Mouse (Mus musculus): ENCODE results near the gene Dera. TPM values are rescaled to one million over a fixed set of nuclear protein-coding genes. Genes with fewer than 3 reads are reported as not detected.
"Not testable (repeated sequence)": the region's sequence is repeated elsewhere in the genome, so short reads cannot be mapped to it uniquely, and the experiment has no call there.

Dera gene
- 27.7 and 28.0 TPM in 2 replicates for polyA plus RNA-seq (2012; rRNA removed)

DNA sequence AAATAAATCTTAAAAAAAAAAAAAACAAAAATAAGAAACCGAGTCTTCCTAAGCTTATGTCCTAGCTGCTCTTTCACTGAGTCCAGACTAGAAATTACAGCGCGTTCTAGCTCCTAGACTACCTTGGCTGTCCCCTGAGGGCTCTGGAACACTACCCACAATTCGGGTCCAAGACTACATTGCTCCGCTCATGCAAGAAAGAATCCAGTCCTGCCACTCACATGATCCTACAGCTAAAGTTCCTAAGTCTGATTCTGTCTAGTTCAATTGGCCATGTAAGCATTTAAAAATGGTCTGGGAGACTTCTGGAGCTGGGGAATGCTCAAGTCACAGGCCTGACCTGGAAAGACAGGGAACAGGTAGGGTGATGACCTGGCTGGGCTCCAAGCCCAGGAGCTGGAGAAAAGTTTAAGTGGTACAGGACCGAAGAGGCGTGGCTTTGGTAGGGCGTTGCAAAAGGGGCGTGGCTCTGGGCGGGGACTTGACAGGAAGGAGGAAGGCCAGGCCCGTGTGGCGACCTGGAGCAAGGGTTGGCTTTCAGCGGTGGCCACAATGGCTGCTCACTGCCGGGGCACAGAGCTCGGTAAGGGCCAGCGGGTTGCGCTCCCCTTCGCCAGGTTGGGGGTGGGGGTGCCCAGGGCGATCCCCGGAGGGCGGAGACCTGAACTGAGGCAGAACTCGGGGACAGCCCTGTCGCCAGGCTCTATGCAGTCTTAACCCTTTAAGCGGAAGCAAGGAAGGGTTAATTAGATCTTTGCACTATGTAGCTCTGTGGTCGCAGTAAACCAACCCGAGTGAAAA, at the start of gene Dera:
Dera (plus strand) TSS at position 491 of the 801 bp plus-strand sequence.
- peak; percentile 82 for TF ChIP-seq POLR2A (IDR thresholded peaks at IDR 0.05; ENCODE audit: control insufficient read depth, extremely low read depth, insufficient read depth, low read length, poor library complexity)
- 0 out of 2 replicates have a peak, but pooled peaks have one; percentile 29 for TF ChIP-seq CTCF (IDR thresholded peaks at IDR 0.05; ENCODE audit: borderline replicate concordance, control insufficient read depth, extremely low read depth, insufficient read depth, low read length, poor library complexity)
- Histone ChIP-seq H3K4me3 (ENCODE audit: control insufficient read depth, insufficient read depth, low read length) (peak within 1 kb of the TSS; percentile 88), H3K36me3 (ENCODE audit: control insufficient read depth, insufficient read depth, low read length) (peaks cover 16% of the 10 kb centered on the region), H3K27ac (ENCODE audit: control insufficient read depth, insufficient read depth, low read length) (no peak within 1 kb of the TSS), H3K4me1 (replicated peaks; ENCODE audit: control insufficient read depth, insufficient read depth, low read length) (no peaks in the 10 kb centered on the region), H3K27me3 (ENCODE audit: control insufficient read depth, insufficient read depth, low read length) (no peaks in the 10 kb centered on the region)
- DNase-seq, result peak; percentile 92
- WGBS, result 17% methylated on average over 26 of the region's 26 CpGs

DNA sequence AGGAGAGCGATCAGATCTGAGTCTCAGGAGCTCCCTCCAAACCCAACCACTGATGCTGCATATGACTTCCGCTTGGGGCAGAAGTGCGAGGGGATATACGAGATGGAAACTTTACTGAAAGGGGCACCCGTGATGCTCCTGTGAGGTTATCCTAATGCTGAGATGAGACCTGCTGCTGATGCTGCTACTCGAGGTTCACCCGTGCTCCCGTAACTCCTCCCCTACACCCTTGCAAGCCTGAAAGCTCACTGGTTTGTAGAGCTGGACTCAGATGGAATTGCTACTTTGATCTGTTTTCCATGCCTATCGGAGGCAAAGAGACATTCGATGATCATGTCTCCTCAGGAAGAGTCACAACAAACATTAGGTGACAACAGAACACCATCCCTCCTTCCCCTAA, 48.1 kb upstream of the Dera start:
- H3K4me3 ChIP-seq (ENCODE audit: control insufficient read depth, insufficient read depth, low read length), result no peak overlapping the region
- no peaks in the 10 kb centered on the region; the same call in 1 of the 2 replicates for H3K4me1 ChIP-seq (replicated peaks; ENCODE audit: control insufficient read depth, insufficient read depth, low read length)
- TF ChIP-seq POLR2A (IDR thresholded peaks at IDR 0.05; ENCODE audit: control insufficient read depth, extremely low read depth, insufficient read depth, low read length, poor library complexity) (no peak), CTCF (IDR thresholded peaks at IDR 0.05; ENCODE audit: borderline replicate concordance, control insufficient read depth, extremely low read depth, insufficient read depth, low read length, poor library complexity) (no peak)
- H3K27me3 ChIP-seq (ENCODE audit: control insufficient read depth, insufficient read depth, low read length), result no peaks in the 10 kb centered on the region
- H3K27ac ChIP-seq (ENCODE audit: control insufficient read depth, insufficient read depth, low read length), result no peak overlapping the region
- DNase-seq, result no peak
- WGBS, result 95% methylated on average over 10 of the region's 10 CpGs
- H3K36me3 ChIP-seq (ENCODE audit: control insufficient read depth, insufficient read depth, low read length), result no peaks in the 10 kb centered on the region

DNA sequence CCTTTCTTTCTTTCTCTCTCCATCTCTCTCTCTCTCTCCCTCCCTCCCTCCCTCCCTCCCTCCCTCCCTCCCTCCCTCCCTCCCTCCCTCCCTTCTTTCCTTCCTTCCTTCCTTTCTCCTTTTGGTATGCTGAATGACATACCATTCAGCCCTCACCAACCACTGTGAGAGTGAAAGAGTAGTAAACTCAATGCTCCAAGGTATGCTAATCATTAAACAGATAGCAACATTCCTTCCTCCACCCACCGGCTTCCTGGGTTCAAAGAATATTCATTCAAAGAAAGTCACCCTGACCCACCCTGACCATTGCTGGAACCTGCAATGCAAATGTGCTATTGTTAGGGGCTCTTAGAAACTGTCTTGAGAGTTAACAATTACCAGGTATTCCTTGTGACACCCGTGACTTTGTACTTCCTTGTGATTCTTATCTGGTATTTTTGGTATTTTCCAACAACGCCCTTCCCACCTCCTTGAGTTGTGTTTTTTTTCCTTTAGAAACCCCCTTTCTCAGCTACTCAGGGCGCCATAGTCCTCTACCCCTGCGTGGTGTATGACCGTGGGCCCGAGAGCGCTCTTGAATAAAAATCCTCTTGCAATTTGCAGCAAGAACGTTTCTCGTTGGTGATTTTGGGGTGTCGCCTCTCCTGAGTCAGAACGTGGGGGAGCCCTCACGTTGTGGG, 45.5 kb upstream of the Dera start:
- not testable (repeated sequence) for H3K27ac ChIP-seq (ENCODE audit: control insufficient read depth, insufficient read depth, low read length); H3K27me3 ChIP-seq (ENCODE audit: control insufficient read depth, insufficient read depth, low read length); H3K36me3 ChIP-seq (ENCODE audit: control insufficient read depth, insufficient read depth, low read length); H3K4me3 ChIP-seq (ENCODE audit: control insufficient read depth, insufficient read depth, low read length); DNase-seq; H3K4me1 ChIP-seq (replicated peaks; ENCODE audit: control insufficient read depth, insufficient read depth, low read length)
- 95% methylated on average over 13 of the region's 13 CpGs for WGBS

DNA sequence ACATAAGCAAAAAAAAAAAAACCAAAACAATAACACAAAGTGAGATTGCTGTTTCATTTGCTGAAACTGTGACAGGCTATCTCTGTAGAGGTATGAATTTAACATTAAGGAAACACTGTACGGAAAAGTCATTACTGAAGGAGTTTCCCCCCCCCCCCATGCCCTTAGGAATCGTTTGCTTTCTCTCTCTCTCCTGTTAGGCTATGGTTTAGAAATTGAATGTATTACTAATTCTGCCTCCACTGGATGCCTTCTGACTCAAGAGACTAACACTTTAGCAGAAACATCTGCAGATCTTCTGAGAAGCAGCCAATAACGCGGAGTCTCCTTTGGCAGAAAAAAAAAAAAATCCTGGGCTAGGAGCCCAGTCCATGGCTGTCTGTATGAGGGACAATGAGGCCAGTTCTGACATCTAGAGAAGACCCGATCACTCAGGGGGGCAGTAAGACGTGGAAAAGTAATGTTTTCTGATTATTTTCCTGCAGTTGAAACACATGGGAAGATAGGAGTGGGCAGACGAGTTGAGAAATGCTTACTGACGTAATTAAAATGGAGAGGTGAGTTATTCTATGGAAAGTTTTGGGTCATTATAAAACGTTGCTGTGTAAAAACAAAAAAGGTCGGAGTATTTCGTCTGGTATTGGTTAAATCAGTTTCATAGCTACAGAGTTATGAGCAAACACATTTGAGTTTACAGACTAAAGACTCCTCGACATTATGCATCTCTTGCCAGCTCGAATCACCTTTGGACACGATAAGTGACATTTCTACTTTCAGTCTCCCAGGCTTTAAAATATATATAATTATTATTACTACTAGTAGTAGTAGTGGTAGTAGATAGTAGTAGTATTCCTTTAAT, 43.9 kb upstream of the Dera start:
- H3K36me3 ChIP-seq (ENCODE audit: control insufficient read depth, insufficient read depth, low read length), result no peaks in the 10 kb centered on the region
- TF ChIP-seq POLR2A (IDR thresholded peaks at IDR 0.05; ENCODE audit: control insufficient read depth, extremely low read depth, insufficient read depth, low read length, poor library complexity), result no peak
- H3K27ac ChIP-seq (ENCODE audit: control insufficient read depth, insufficient read depth, low read length), result no peak overlapping the region
- no peak for DNase-seq
- H3K4me1 ChIP-seq (replicated peaks; ENCODE audit: control insufficient read depth, insufficient read depth, low read length), result no peaks in the 10 kb centered on the region
- no peaks in the 10 kb centered on the region for H3K27me3 ChIP-seq (ENCODE audit: control insufficient read depth, insufficient read depth, low read length)
- WGBS, result 93% methylated on average over 14 of the region's 14 CpGs
- no peak overlapping the region for H3K4me3 ChIP-seq (ENCODE audit: control insufficient read depth, insufficient read depth, low read length)

DNA sequence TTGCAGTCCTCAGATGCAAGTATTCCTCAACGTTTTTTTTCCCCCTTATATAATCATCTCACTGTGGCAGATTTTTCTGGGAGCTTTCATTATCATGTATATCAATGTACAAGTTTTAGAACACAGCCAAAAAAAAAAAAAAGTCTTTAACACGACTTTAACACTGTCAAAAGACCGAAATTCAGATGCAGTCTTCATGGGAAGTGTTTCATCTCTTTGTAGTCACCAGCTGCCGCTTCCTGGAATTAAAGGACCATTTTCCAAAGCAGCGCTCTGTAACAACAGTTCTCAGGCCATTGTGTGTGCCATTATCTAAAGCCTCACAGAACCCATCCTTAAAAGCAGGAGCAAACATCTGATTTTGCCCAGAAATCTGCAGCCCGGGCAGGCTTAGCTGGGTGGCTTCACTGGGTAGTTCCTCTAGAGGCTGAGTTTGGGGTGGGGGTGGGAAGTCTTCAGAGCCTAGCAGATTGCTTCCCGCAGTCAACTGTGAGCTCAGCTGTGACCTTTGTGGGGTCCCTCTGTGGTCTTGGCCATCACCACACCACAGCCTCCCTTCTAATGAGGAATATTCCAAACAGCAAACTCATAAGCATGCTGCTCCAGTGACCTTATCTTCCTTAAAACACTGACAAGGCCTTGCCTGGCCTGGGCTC, 41.6 kb upstream of the Dera start:
- H3K27me3 ChIP-seq (ENCODE audit: control insufficient read depth, insufficient read depth, low read length), result no peaks in the 10 kb centered on the region
- WGBS, result 58% methylated on average over 7 of the region's 7 CpGs
- no peak for TF ChIP-seq CTCF (IDR thresholded peaks at IDR 0.05; ENCODE audit: borderline replicate concordance, control insufficient read depth, extremely low read depth, insufficient read depth, low read length, poor library complexity)
- TF ChIP-seq POLR2A (IDR thresholded peaks at IDR 0.05; ENCODE audit: control insufficient read depth, extremely low read depth, insufficient read depth, low read length, poor library complexity), result no peak
- no peak for DNase-seq
- no peak overlapping the region for H3K4me3 ChIP-seq (ENCODE audit: control insufficient read depth, insufficient read depth, low read length)
- H3K4me1 ChIP-seq (replicated peaks; ENCODE audit: control insufficient read depth, insufficient read depth, low read length), result no peaks in the 10 kb centered on the region
- H3K36me3 ChIP-seq (ENCODE audit: control insufficient read depth, insufficient read depth, low read length), result no peaks in the 10 kb centered on the region
- no peak overlapping the region for H3K27ac ChIP-seq (ENCODE audit: control insufficient read depth, insufficient read depth, low read length)

DNA sequence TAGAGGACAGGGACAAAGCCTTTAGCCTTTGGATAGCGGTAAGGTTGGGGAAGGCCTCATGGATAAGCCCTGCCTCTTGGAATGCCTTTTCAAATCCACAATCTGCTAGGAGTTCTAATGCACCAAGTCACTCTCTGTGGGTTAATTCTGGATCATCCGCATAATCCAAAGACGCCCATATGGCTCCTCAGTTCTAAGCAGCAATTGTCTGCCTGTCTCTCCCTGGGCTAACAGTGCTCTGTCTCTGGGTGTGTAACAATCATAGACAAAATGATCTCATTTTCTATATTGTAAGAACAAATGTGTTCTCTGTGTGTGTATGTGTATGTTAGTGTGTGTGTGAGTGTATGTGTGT, 41.1 kb upstream of the Dera start:
- 98% methylated on average over 3 of the region's 3 CpGs for WGBS
- Histone ChIP-seq H3K4me1 (replicated peaks; ENCODE audit: control insufficient read depth, insufficient read depth, low read length) (no peaks in the 10 kb centered on the region), H3K4me3 (ENCODE audit: control insufficient read depth, insufficient read depth, low read length) (no peak overlapping the region), H3K36me3 (ENCODE audit: control insufficient read depth, insufficient read depth, low read length) (no peaks in the 10 kb centered on the region), H3K27ac (ENCODE audit: control insufficient read depth, insufficient read depth, low read length) (no peak overlapping the region), H3K27me3 (ENCODE audit: control insufficient read depth, insufficient read depth, low read length) (no peaks in the 10 kb centered on the region)
- DNase-seq, result no peak
- TF ChIP-seq CTCF (IDR thresholded peaks at IDR 0.05; ENCODE audit: borderline replicate concordance, control insufficient read depth, extremely low read depth, insufficient read depth, low read length, poor library complexity) (no peak), POLR2A (IDR thresholded peaks at IDR 0.05; ENCODE audit: control insufficient read depth, extremely low read depth, insufficient read depth, low read length, poor library complexity) (no peak)

All from thymus, adult 2 months (tissue).